Mouse (Mus musculus): Measurements from ENCODE around the gene Hipk2. TPM values are rescaled to one million over a fixed set of nuclear protein-coding genes. Genes with fewer than 3 reads are reported as not detected.
A peak's percentile ranks its signal among the peaks of the same experiment; 100 is the strongest.

The Hipk2 gene
- polyA plus RNA-seq, 1 experiment from 2014 or later, result 21.5 TPM

- H3K4me1 ChIP-seq (ENCODE audit: control insufficient read depth, insufficient read depth, low read length), result peaks cover 49% of the 10 kb centered on the region
- H3K27ac ChIP-seq (ENCODE audit: low read length), result peak overlapping the region; percentile 55; the same call in 1 of the 2 replicates
- no peaks in the 10 kb centered on the region for H3K27me3 ChIP-seq (ENCODE audit: control insufficient read depth, insufficient read depth, low read length)
- no peak overlapping the region for H3K4me2 ChIP-seq (ENCODE audit: low read depth, low read length)
- no peaks in the 10 kb centered on the region for H3K9me3 ChIP-seq (replicated peaks; ENCODE audit: control insufficient read depth, low read length)
- no peak for ATAC-seq (ENCODE audit: insufficient read depth, low FRiP score)
- WGBS, result 40% methylated on average over 1 of the region's 1 CpGs
- H3K36me3 ChIP-seq (ENCODE audit: control insufficient read depth, insufficient read depth, low read length), result no peaks in the 10 kb centered on the region
- H3K4me3 ChIP-seq (replicated peaks; ENCODE audit: low read length), result no peak overlapping the region
- no peak overlapping the region for H3K9ac ChIP-seq (ENCODE audit: low read length)
Observed at GRCm38 (mm10) chr6:38847447-38847846, 28.5 kb downstream of the Hipk2 start.

GRCm38 (mm10) chr6:38846330-38847195 lies 29.4 kb downstream of the Hipk2 start:
- Histone ChIP-seq H3K4me3 (replicated peaks; ENCODE audit: low read length) (no peak overlapping the region), H3K36me3 (ENCODE audit: control insufficient read depth, insufficient read depth, low read length) (no peaks in the 10 kb centered on the region), H3K27me3 (ENCODE audit: control insufficient read depth, insufficient read depth, low read length) (no peaks in the 10 kb centered on the region), H3K27ac (ENCODE audit: low read length) (peak overlapping the region; percentile 55; the same call in 1 of the 2 replicates), H3K4me2 (ENCODE audit: low read depth, low read length) (no peak overlapping the region), H3K9me3 (replicated peaks; ENCODE audit: control insufficient read depth, low read length) (no peaks in the 10 kb centered on the region), H3K9ac (ENCODE audit: low read length) (no peak overlapping the region), H3K4me1 (ENCODE audit: control insufficient read depth, insufficient read depth, low read length) (peaks cover 41% of the 10 kb centered on the region)
- no peak for ATAC-seq (ENCODE audit: insufficient read depth, low FRiP score)
- 54% methylated on average over 6 of the region's 6 CpGs for WGBS

GRCm38 (mm10) chr6:38845876-38846275 lies 30.1 kb downstream of the Hipk2 start:
- no peaks in the 10 kb centered on the region for H3K9me3 ChIP-seq (replicated peaks; ENCODE audit: control insufficient read depth, low read length)
- peaks cover 41% of the 10 kb centered on the region for H3K4me1 ChIP-seq (ENCODE audit: control insufficient read depth, insufficient read depth, low read length)
- H3K4me3 ChIP-seq (replicated peaks; ENCODE audit: low read length), result no peak overlapping the region
- no peak overlapping the region for H3K9ac ChIP-seq (ENCODE audit: low read length)
- 35% methylated on average over 5 of the region's 5 CpGs for WGBS
- H3K36me3 ChIP-seq (ENCODE audit: control insufficient read depth, insufficient read depth, low read length), result no peaks in the 10 kb centered on the region
- H3K4me2 ChIP-seq (ENCODE audit: low read depth, low read length), result no peak overlapping the region
- no peak overlapping the region for H3K27ac ChIP-seq (ENCODE audit: low read length)
- no peaks in the 10 kb centered on the region for H3K27me3 ChIP-seq (ENCODE audit: control insufficient read depth, insufficient read depth, low read length)
- 0 out of 2 replicates have a peak, but pooled peaks have one; percentile 8 for ATAC-seq (ENCODE audit: insufficient read depth, low FRiP score)

GRCm38 (mm10) chr6:38845117-38845516 lies 30.8 kb downstream of the Hipk2 start:
- Histone ChIP-seq H3K9me3 (replicated peaks; ENCODE audit: control insufficient read depth, low read length) (no peaks in the 10 kb centered on the region), H3K9ac (ENCODE audit: low read length) (no peak overlapping the region), H3K27ac (ENCODE audit: low read length) (no peak overlapping the region), H3K4me1 (ENCODE audit: control insufficient read depth, insufficient read depth, low read length) (peaks cover 45% of the 10 kb centered on the region), H3K4me3 (replicated peaks; ENCODE audit: low read length) (no peak overlapping the region), H3K36me3 (ENCODE audit: control insufficient read depth, insufficient read depth, low read length) (no peaks in the 10 kb centered on the region), H3K4me2 (ENCODE audit: low read depth, low read length) (no peak overlapping the region), H3K27me3 (ENCODE audit: control insufficient read depth, insufficient read depth, low read length) (no peaks in the 10 kb centered on the region)
- ATAC-seq (ENCODE audit: insufficient read depth, low FRiP score), result no peak
- 71% methylated on average over 1 of the region's 1 CpGs for WGBS

- H3K4me3 ChIP-seq (replicated peaks; ENCODE audit: low read length), result no peak overlapping the region
- 79% methylated on average over 3 of the region's 3 CpGs for WGBS
- no peaks in the 10 kb centered on the region for H3K9me3 ChIP-seq (replicated peaks; ENCODE audit: control insufficient read depth, low read length)
- no peak overlapping the region for H3K27ac ChIP-seq (ENCODE audit: low read length)
- H3K9ac ChIP-seq (ENCODE audit: low read length), result no peak overlapping the region
- no peak for ATAC-seq (ENCODE audit: insufficient read depth, low FRiP score)
- H3K4me1 ChIP-seq (ENCODE audit: control insufficient read depth, insufficient read depth, low read length), result peaks cover 13% of the 10 kb centered on the region
- no peak overlapping the region for H3K4me2 ChIP-seq (ENCODE audit: low read depth, low read length)
- no peaks in the 10 kb centered on the region for H3K36me3 ChIP-seq (ENCODE audit: control insufficient read depth, insufficient read depth, low read length)
- no peaks in the 10 kb centered on the region for H3K27me3 ChIP-seq (ENCODE audit: control insufficient read depth, insufficient read depth, low read length)
Observed at GRCm38 (mm10) chr6:38841551-38841950, 34.4 kb downstream of the Hipk2 start.

GRCm38 (mm10) chr6:38840780-38841179 lies 35.2 kb downstream of the Hipk2 start:
- no peak overlapping the region for H3K4me2 ChIP-seq (ENCODE audit: low read depth, low read length)
- H3K27me3 ChIP-seq (ENCODE audit: control insufficient read depth, insufficient read depth, low read length), result no peaks in the 10 kb centered on the region
- H3K4me3 ChIP-seq (replicated peaks; ENCODE audit: low read length), result no peak overlapping the region
- no peak overlapping the region for H3K27ac ChIP-seq (ENCODE audit: low read length)
- 65% methylated on average over 1 of the region's 1 CpGs for WGBS
- no peaks in the 10 kb centered on the region for H3K36me3 ChIP-seq (ENCODE audit: control insufficient read depth, insufficient read depth, low read length)
- peaks cover 6% of the 10 kb centered on the region for H3K4me1 ChIP-seq (ENCODE audit: control insufficient read depth, insufficient read depth, low read length)
- H3K9ac ChIP-seq (ENCODE audit: low read length), result no peak overlapping the region
- H3K9me3 ChIP-seq (replicated peaks; ENCODE audit: control insufficient read depth, low read length), result no peaks in the 10 kb centered on the region
- no peak for ATAC-seq (ENCODE audit: insufficient read depth, low FRiP score)

GRCm38 (mm10) chr6:38840380-38840779 lies 35.6 kb downstream of the Hipk2 start:
- Histone ChIP-seq H3K9ac (ENCODE audit: low read length) (no peak overlapping the region), H3K9me3 (replicated peaks; ENCODE audit: control insufficient read depth, low read length) (no peaks in the 10 kb centered on the region), H3K27me3 (ENCODE audit: control insufficient read depth, insufficient read depth, low read length) (no peaks in the 10 kb centered on the region), H3K4me3 (replicated peaks; ENCODE audit: low read length) (no peak overlapping the region), H3K4me1 (ENCODE audit: control insufficient read depth, insufficient read depth, low read length) (peaks cover 4% of the 10 kb centered on the region), H3K27ac (ENCODE audit: low read length) (no peak overlapping the region), H3K4me2 (ENCODE audit: low read depth, low read length) (no peak overlapping the region), H3K36me3 (ENCODE audit: control insufficient read depth, insufficient read depth, low read length) (no peaks in the 10 kb centered on the region)
- 74% methylated on average over 2 of the region's 2 CpGs for WGBS
- ATAC-seq (ENCODE audit: insufficient read depth, low FRiP score), result no peak

- Histone ChIP-seq H3K9ac (ENCODE audit: low read length) (no peak overlapping the region), H3K27ac (ENCODE audit: low read length) (no peak overlapping the region), H3K4me3 (replicated peaks; ENCODE audit: low read length) (no peak overlapping the region), H3K36me3 (ENCODE audit: control insufficient read depth, insufficient read depth, low read length) (no peaks in the 10 kb centered on the region), H3K4me1 (ENCODE audit: control insufficient read depth, insufficient read depth, low read length) (peaks cover 4% of the 10 kb centered on the region), H3K4me2 (ENCODE audit: low read depth, low read length) (no peak overlapping the region), H3K27me3 (ENCODE audit: control insufficient read depth, insufficient read depth, low read length) (no peaks in the 10 kb centered on the region), H3K9me3 (replicated peaks; ENCODE audit: control insufficient read depth, low read length) (no peaks in the 10 kb centered on the region)
- no peak for ATAC-seq (ENCODE audit: insufficient read depth, low FRiP score)
- WGBS, result 59% methylated on average over 4 of the region's 4 CpGs
Observed at GRCm38 (mm10) chr6:38839891-38840290, 36.1 kb downstream of the Hipk2 start.

GRCm38 (mm10) chr6:38838061-38838460 lies 37.9 kb downstream of the Hipk2 start:
- Histone ChIP-seq H3K4me1 (ENCODE audit: control insufficient read depth, insufficient read depth, low read length) (peaks cover 5% of the 10 kb centered on the region), H3K4me2 (ENCODE audit: low read depth, low read length) (no peak overlapping the region), H3K4me3 (replicated peaks; ENCODE audit: low read length) (no peak overlapping the region), H3K9ac (ENCODE audit: low read length) (no peak overlapping the region), H3K36me3 (ENCODE audit: control insufficient read depth, insufficient read depth, low read length) (no peaks in the 10 kb centered on the region), H3K27me3 (ENCODE audit: control insufficient read depth, insufficient read depth, low read length) (no peaks in the 10 kb centered on the region), H3K27ac (ENCODE audit: low read length) (no peak overlapping the region), H3K9me3 (replicated peaks; ENCODE audit: control insufficient read depth, low read length) (no peaks in the 10 kb centered on the region)
- ATAC-seq (ENCODE audit: insufficient read depth, low FRiP score), result no peak
- 75% methylated on average over 4 of the region's 4 CpGs for WGBS
